In the genomic region with DNA sequence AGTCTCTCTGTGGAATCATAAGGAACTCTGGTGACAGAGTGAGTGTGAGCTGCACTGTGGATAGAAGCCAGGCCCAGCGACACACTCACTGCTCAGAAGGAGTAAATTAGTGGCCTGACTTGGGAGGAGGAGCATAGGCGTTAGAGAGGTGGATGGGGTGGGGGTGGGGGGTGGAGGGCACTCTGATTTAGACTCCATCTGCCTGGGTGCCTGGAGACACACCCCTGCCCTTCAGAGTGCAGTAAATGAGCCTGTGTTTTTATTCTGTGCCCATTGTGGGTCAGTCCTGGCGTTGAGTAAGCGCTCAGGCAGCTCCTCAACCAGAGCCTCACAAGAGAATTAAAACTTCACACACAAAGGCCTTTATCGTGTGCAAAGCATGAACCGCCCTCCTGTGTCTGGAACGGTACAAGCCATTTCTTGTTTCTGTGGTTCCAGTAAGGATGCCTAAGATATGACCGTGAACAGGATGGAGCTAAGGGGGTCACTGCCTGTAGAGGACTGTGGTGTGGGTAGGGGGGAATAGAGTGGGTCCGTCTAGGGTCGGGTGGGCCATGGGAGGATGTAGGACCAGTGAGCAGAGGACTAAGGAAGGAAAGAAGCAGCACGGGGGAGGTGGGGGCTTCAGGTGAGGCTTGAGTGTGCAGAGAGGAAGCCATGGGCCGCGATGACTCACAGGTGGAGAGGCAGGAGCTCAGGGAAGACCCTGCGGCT, we compare ENCODE assay signal across 15 mouse cellular contexts. TPM values are rescaled to one million over a fixed set of nuclear protein-coding genes. Genes with fewer than 3 reads are reported as not detected.
DNase-seq lines count a peak whose midpoint lies in the region; ATAC-seq and TF ChIP-seq lines count a peak whose summit lies in the region.
"Had no signal": no experiment of that assay in that cellular context is flagged by ENCODE, and none has a peak within 500 bp of the region (broad histone marks: within the 10 kb centered on the region; RNA-seq: fewer than 3 reads in every experiment).

No protein-coding gene starts in this region.

- DNase-seq in forebrain, embryonic 10.5 days (ENCODE audit: extremely low spot score, low spot score): no peak
- DNase-seq in forebrain, embryonic 11.5 days (ENCODE audit: low spot score): no peak
- no peak for DNase-seq in midbrain, embryonic 11.5 days (ENCODE audit: low spot score, missing footprints)
- no peak for DNase-seq in stomach, postnatal 0 days (ENCODE audit: low spot score)
- DNase-seq in heart, postnatal 25 days (ENCODE audit: low spot score): no peak
- DNase-seq: cerebellum, adult 11 months; gastrocnemius, postnatal 36 days; lung, postnatal 36 days; thymus, postnatal 14 days had no signal

- WGBS in forebrain, embryonic 10.5 days: 85% methylated on average over 14 of the region's 14 CpGs
- 69% methylated on average over 14 of the region's 14 CpGs for WGBS in forebrain, embryonic 11.5 days
- 89% methylated on average over 14 of the region's 14 CpGs for WGBS in midbrain, embryonic 11.5 days
- WGBS in midbrain, embryonic 15.5 days: 74% methylated on average over 14 of the region's 14 CpGs
- WGBS in forebrain, embryonic 15.5 days: 49% methylated on average over 14 of the region's 14 CpGs
- WGBS in stomach, postnatal 0 days: 64% methylated on average over 14 of the region's 14 CpGs
- WGBS in liver, embryonic 12.5 days (ENCODE audit: insufficient replicate concordance): 75% methylated on average over 14 of the region's 14 CpGs

- H3K9ac ChIP-seq in forebrain, embryonic 11.5 days (ENCODE audit: low read length): no peak overlapping the region
- no peak overlapping the region for H3K9ac ChIP-seq in midbrain, embryonic 11.5 days (ENCODE audit: low read length)
- no peak overlapping the region for H3K9ac ChIP-seq in midbrain, embryonic 15.5 days
- H3K9ac ChIP-seq in forebrain, embryonic 15.5 days (replicated peaks): no peak overlapping the region
- H3K9ac ChIP-seq in stomach, postnatal 0 days (ENCODE audit: low read length): no peak overlapping the region
- no peak overlapping the region for H3K9ac ChIP-seq in liver, embryonic 12.5 days
- H3K9ac ChIP-seq: kidney, embryonic 15.5 days; limb, embryonic 13.5 days; neural tube, embryonic 12.5 days had no signal

- no peaks in the 10 kb centered on the region for H3K27me3 ChIP-seq in forebrain, embryonic 10.5 days (ENCODE audit: poor library complexity, severe bottlenecking)
- H3K27me3 ChIP-seq in forebrain, embryonic 11.5 days (ENCODE audit: control insufficient read depth, insufficient read depth, low read length): no peaks in the 10 kb centered on the region
- H3K27me3 ChIP-seq in midbrain, embryonic 11.5 days (ENCODE audit: control insufficient read depth, insufficient read depth, low read length): no peaks in the 10 kb centered on the region
- H3K27me3 ChIP-seq in midbrain, embryonic 15.5 days (replicated peaks): no peaks in the 10 kb centered on the region
- H3K27me3 ChIP-seq in forebrain, embryonic 15.5 days: no peaks in the 10 kb centered on the region
- H3K27me3 ChIP-seq in stomach, postnatal 0 days (ENCODE audit: control insufficient read depth, insufficient read depth, low read length): no peaks in the 10 kb centered on the region
- H3K27me3 ChIP-seq in liver, embryonic 12.5 days (replicated peaks): no peaks in the 10 kb centered on the region
- H3K27me3 ChIP-seq: kidney, embryonic 15.5 days; limb, embryonic 13.5 days; neural tube, embryonic 12.5 days had no signal

- peaks cover 69% of the 10 kb centered on the region for H3K36me3 ChIP-seq in forebrain, embryonic 10.5 days (replicated peaks)
- H3K36me3 ChIP-seq in forebrain, embryonic 11.5 days (ENCODE audit: control insufficient read depth, insufficient read depth, low read length): no peaks in the 10 kb centered on the region
- H3K36me3 ChIP-seq in midbrain, embryonic 11.5 days (ENCODE audit: control insufficient read depth, insufficient read depth, low read length): peaks cover 3% of the 10 kb centered on the region
- H3K36me3 ChIP-seq in midbrain, embryonic 15.5 days (replicated peaks): no peaks in the 10 kb centered on the region
- H3K36me3 ChIP-seq in forebrain, embryonic 15.5 days: no peaks in the 10 kb centered on the region
- peaks cover 3% of the 10 kb centered on the region; the same call in 1 of the 2 replicates for H3K36me3 ChIP-seq in stomach, postnatal 0 days (ENCODE audit: control insufficient read depth, insufficient read depth, low read length)
- H3K36me3 ChIP-seq in liver, embryonic 12.5 days: peaks cover 6% of the 10 kb centered on the region; the same call in 1 of the 2 replicates

- TF ChIP-seq EP300 in stomach, postnatal 0 days (optimal IDR thresholded peaks at IDR 0.05): no peak

- H3K4me1 ChIP-seq in forebrain, embryonic 10.5 days: peaks cover 10% of the 10 kb centered on the region
- no peaks in the 10 kb centered on the region for H3K4me1 ChIP-seq in forebrain, embryonic 11.5 days (replicated peaks; ENCODE audit: control insufficient read depth, insufficient read depth, low read length)
- H3K4me1 ChIP-seq in midbrain, embryonic 11.5 days (ENCODE audit: control insufficient read depth, insufficient read depth, low read length): no peaks in the 10 kb centered on the region
- no peaks in the 10 kb centered on the region for H3K4me1 ChIP-seq in midbrain, embryonic 15.5 days
- H3K4me1 ChIP-seq in forebrain, embryonic 15.5 days: no peaks in the 10 kb centered on the region
- no peaks in the 10 kb centered on the region for H3K4me1 ChIP-seq in stomach, postnatal 0 days (replicated peaks; ENCODE audit: control insufficient read depth, insufficient read depth)
- peaks cover 3% of the 10 kb centered on the region for H3K4me1 ChIP-seq in liver, embryonic 12.5 days
- H3K4me1 ChIP-seq: kidney, embryonic 15.5 days had no signal

- H3K4me3 ChIP-seq in forebrain, embryonic 10.5 days: no peak overlapping the region
- no peak overlapping the region for H3K4me3 ChIP-seq in forebrain, embryonic 11.5 days (ENCODE audit: low read depth, low read length)
- H3K4me3 ChIP-seq in midbrain, embryonic 11.5 days (ENCODE audit: low read depth, low read length): no peak overlapping the region
- H3K4me3 ChIP-seq in midbrain, embryonic 15.5 days: no peak overlapping the region
- H3K4me3 ChIP-seq in forebrain, embryonic 15.5 days: no peak overlapping the region
- no peak overlapping the region for H3K4me3 ChIP-seq in stomach, postnatal 0 days (ENCODE audit: low read depth, low read length)
- no peak overlapping the region for H3K4me3 ChIP-seq in liver, embryonic 12.5 days
- H3K4me3 ChIP-seq: kidney, embryonic 15.5 days; limb, embryonic 13.5 days; neural tube, embryonic 12.5 days had no signal

- intact Hi-C loops in heart, postnatal 25 days (cut with DNase I): no loop called here

- ATAC-seq in forebrain, embryonic 11.5 days (replicated peaks; ENCODE audit: low FRiP score): no peak
- ATAC-seq in midbrain, embryonic 11.5 days (ENCODE audit: low FRiP score): peak; percentile 46; the same call in 1 of the 2 replicates
- ATAC-seq in midbrain, embryonic 15.5 days (replicated peaks): no peak
- peak; percentile 70 for ATAC-seq in forebrain, embryonic 15.5 days (replicated peaks)
- peak; percentile 38; the same call in 1 of the 2 replicates for ATAC-seq in stomach, postnatal 0 days (ENCODE audit: low FRiP score, low TSS enrichment)
- ATAC-seq in liver, embryonic 12.5 days: no peak

- no peaks in the 10 kb centered on the region for H3K9me3 ChIP-seq in forebrain, embryonic 10.5 days
- H3K9me3 ChIP-seq in forebrain, embryonic 11.5 days (ENCODE audit: control insufficient read depth, low read length): no peaks in the 10 kb centered on the region
- no peaks in the 10 kb centered on the region for H3K9me3 ChIP-seq in midbrain, embryonic 11.5 days (ENCODE audit: control insufficient read depth, low read length)
- no peaks in the 10 kb centered on the region for H3K9me3 ChIP-seq in midbrain, embryonic 15.5 days
- H3K9me3 ChIP-seq in forebrain, embryonic 15.5 days: no peaks in the 10 kb centered on the region
- no peaks in the 10 kb centered on the region for H3K9me3 ChIP-seq in stomach, postnatal 0 days (ENCODE audit: control insufficient read depth, low read length)
- no peaks in the 10 kb centered on the region for H3K9me3 ChIP-seq in liver, embryonic 12.5 days (replicated peaks)
- H3K9me3 ChIP-seq: kidney, embryonic 15.5 days; limb, embryonic 13.5 days; neural tube, embryonic 12.5 days had no signal

- H3K27ac ChIP-seq in forebrain, embryonic 10.5 days: peak overlapping the region; percentile 36; the same call in 1 of the 2 replicates
- H3K27ac ChIP-seq in forebrain, embryonic 11.5 days (ENCODE audit: low read depth, low read length): no peak overlapping the region
- no peak overlapping the region for H3K27ac ChIP-seq in midbrain, embryonic 11.5 days (ENCODE audit: low read depth, low read length)
- no peak overlapping the region for H3K27ac ChIP-seq in midbrain, embryonic 15.5 days
- H3K27ac ChIP-seq in forebrain, embryonic 15.5 days (replicated peaks): no peak overlapping the region
- H3K27ac ChIP-seq in stomach, postnatal 0 days (replicated peaks): peak overlapping the region; percentile 45; the same call in 1 of the 2 replicates
- no peak overlapping the region for H3K27ac ChIP-seq in liver, embryonic 12.5 days
- H3K27ac ChIP-seq: kidney, embryonic 15.5 days; limb, embryonic 13.5 days; neural tube, embryonic 12.5 days had no signal

- no peak overlapping the region for H3K4me2 ChIP-seq in forebrain, embryonic 11.5 days (ENCODE audit: low read depth, low read length, severe bottlenecking)
- H3K4me2 ChIP-seq in midbrain, embryonic 11.5 days: no peak overlapping the region
- H3K4me2 ChIP-seq in midbrain, embryonic 15.5 days: no peak overlapping the region
- no peak overlapping the region for H3K4me2 ChIP-seq in forebrain, embryonic 15.5 days (replicated peaks)
- no peak overlapping the region for H3K4me2 ChIP-seq in stomach, postnatal 0 days (replicated peaks; ENCODE audit: low read depth)
- H3K4me2 ChIP-seq in liver, embryonic 12.5 days: no peak overlapping the region
- H3K4me2 ChIP-seq: kidney, embryonic 15.5 days; limb, embryonic 13.5 days; neural tube, embryonic 12.5 days had no signal

- TF ChIP-seq CTCF in stomach, postnatal 0 days (IDR thresholded peaks at IDR 0.05; ENCODE audit: low read depth): no peak

RNA-seq across cellular contexts. Expression of gene Ttc23, which starts 16.9 kb away (rescaled TPM):
- 33.9 and 36.0 TPM in 2 replicates for polyA plus RNA-seq in forebrain, embryonic 10.5 days (2016; fragmentation: Nextera tagmentation; extraction: Ambion mirVana)
- polyA plus RNA-seq in forebrain, embryonic 11.5 days (2014; fragmentation: Nextera tagmentation; extraction: Ambion mirVana): 34.4 and 37.9 TPM in 2 replicates
- 36.9 and 37.9 TPM in 2 replicates for polyA plus RNA-seq in midbrain, embryonic 11.5 days (2014; fragmentation: Nextera tagmentation; extraction: Ambion mirVana)
- polyA plus RNA-seq in midbrain, embryonic 15.5 days (2015; fragmentation: Nextera tagmentation; extraction: Ambion mirVana): 7.5 and 7.7 TPM in 2 replicates
- polyA plus RNA-seq in forebrain, embryonic 15.5 days (2015; fragmentation: Nextera tagmentation; extraction: Ambion mirVana): 8.9 and 9.4 TPM in 2 replicates
- 12.6 and 13.6 TPM in 2 replicates for polyA plus RNA-seq in stomach, postnatal 0 days (2015; fragmentation: Nextera tagmentation; extraction: Ambion mirVana)
- 4.3 and 5.4 TPM in 2 replicates for polyA plus RNA-seq in liver, embryonic 12.5 days (2016; fragmentation: Nextera tagmentation; extraction: Ambion mirVana)
- total RNA-seq in heart, postnatal 25 days (2021): 10 to 100 TPM; 16.6 to 26.1 TPM

RNA-seq across cellular contexts. Expression of gene Lrrc28, which starts 19.1 kb away (rescaled TPM):
- polyA plus RNA-seq in forebrain, embryonic 10.5 days (2016; fragmentation: Nextera tagmentation; extraction: Ambion mirVana): 16.0 and 16.7 TPM in 2 replicates
- polyA plus RNA-seq in forebrain, embryonic 11.5 days (2014; fragmentation: Nextera tagmentation; extraction: Ambion mirVana): 25.2 and 26.5 TPM in 2 replicates
- polyA plus RNA-seq in midbrain, embryonic 11.5 days (2014; fragmentation: Nextera tagmentation; extraction: Ambion mirVana): 22.1 and 23.6 TPM in 2 replicates
- 26.0 and 28.5 TPM in 2 replicates for polyA plus RNA-seq in midbrain, embryonic 15.5 days (2015; fragmentation: Nextera tagmentation; extraction: Ambion mirVana)
- 29.2 and 31.0 TPM in 2 replicates for polyA plus RNA-seq in forebrain, embryonic 15.5 days (2015; fragmentation: Nextera tagmentation; extraction: Ambion mirVana)
- polyA plus RNA-seq in stomach, postnatal 0 days (2015; fragmentation: Nextera tagmentation; extraction: Ambion mirVana): 66.0 and 66.5 TPM in 2 replicates
- polyA plus RNA-seq in liver, embryonic 12.5 days (2016; fragmentation: Nextera tagmentation; extraction: Ambion mirVana): 10.3 and 11.7 TPM in 2 replicates
- 10 to 100 TPM; 16.2 to 19.3 TPM for total RNA-seq in heart, postnatal 25 days (2021)

Comparison
In these comparisons a context has a peak if more than half of its experiments do, and no peak if none do; other contexts are left out.
1. H3K27ac ChIP-seq: peak in forebrain, embryonic 10.5 days (single experiment) and stomach, postnatal 0 days (single experiment); none in forebrain, embryonic 11.5 days (single experiment), midbrain, embryonic 11.5 days (single experiment), midbrain, embryonic 15.5 days (single experiment), forebrain, embryonic 15.5 days (single experiment) and liver, embryonic 12.5 days (single experiment).
2. ATAC-seq: peak in midbrain, embryonic 11.5 days (single experiment), forebrain, embryonic 15.5 days (single experiment) and stomach, postnatal 0 days (single experiment); none in forebrain, embryonic 11.5 days (single experiment), midbrain, embryonic 15.5 days (single experiment) and liver, embryonic 12.5 days (single experiment).